Mouse (Mus musculus): Measurements from ENCODE around the gene Rtkn. TPM values are rescaled to one million over a fixed set of nuclear protein-coding genes. Genes with fewer than 3 reads are reported as not detected.

The Rtkn gene
- total and polyA plus RNA-seq, 3 experiments, result 5.4 to 8.3 TPM; not detected in 1

DNA sequence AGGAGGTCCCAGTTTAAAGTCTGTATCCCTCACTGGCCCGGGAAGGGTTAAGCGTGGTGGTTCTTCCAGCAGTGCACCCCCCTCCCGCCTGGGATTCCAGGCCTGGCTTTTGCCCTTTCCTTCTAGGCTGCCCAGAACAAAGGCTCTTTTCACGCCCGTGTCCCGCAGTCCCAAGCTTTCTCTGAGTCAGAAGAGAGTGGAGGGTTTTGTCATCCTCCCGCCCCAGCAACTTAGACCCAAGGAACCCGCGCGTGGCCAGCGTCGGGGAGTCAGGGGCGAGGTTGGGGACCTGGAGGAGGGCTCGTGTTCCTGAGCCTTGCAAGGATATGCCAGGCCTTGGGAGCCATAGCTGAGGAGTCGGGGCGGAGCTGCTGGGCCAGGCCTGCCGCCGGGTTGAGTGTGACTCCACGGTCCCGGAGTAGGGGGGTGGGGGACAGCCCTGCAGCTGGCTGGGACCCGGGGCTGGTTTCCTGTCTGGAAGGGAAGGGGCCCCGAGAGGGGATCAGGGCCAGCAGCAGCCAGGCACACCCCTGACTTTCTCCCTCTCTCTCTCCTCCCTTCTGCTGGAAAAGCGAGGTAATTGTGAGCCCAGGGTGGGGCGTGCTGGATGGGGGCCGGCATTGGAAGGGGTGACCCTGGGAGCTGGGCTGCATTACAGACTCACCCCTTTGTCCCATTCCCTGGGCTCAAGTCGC, 1.8 kb downstream of the Rtkn start:
- TF ChIP-seq HCFC1 (IDR thresholded peaks at IDR 0.05; ENCODE audit: low read depth, low read length) (peak; percentile 50; the same call in 1 of the 2 replicates), POLR2A (IDR thresholded peaks at IDR 0.05; ENCODE audit: control insufficient read depth in 1 of 2, insufficient read depth in 1 of 2, low read depth in 1 of 2, low read length in 2 of 2, poor library complexity in 1 of 2) (0 out of 4 replicates have a peak, but pooled peaks of 1 of the 2 experiments have one; percentile 15), POLR2AphosphoS5 (IDR thresholded peaks at IDR 0.05; ENCODE audit: borderline replicate concordance, low read depth, low read length) (no peak), MAX (IDR thresholded peaks at IDR 0.05; ENCODE audit: low read length) (0 out of 2 replicates have a peak, but pooled peaks have one; percentile 9), CHD1 (IDR thresholded peaks at IDR 0.05; ENCODE audit: low read depth, low read length) (0 out of 2 replicates have a peak, but pooled peaks have one; percentile 68), TCF12 (IDR thresholded peaks at IDR 0.05; ENCODE audit: low read depth, low read length) (peak; percentile 20; the same call in 1 of the 2 replicates), USF1 (IDR thresholded peaks at IDR 0.05; ENCODE audit: low read depth, low read length) (no peak), UBTF (IDR thresholded peaks at IDR 0.05; ENCODE audit: borderline replicate concordance, insufficient read depth, low read depth, low read length) (0 out of 2 replicates have a peak, but pooled peaks have one; percentile 57), MAZ (IDR thresholded peaks at IDR 0.05; ENCODE audit: low read depth, low read length) (0 out of 2 replicates have a peak, but pooled peaks have one; percentile 42), ETS1 (IDR thresholded peaks at IDR 0.05; ENCODE audit: low read depth, low read length) (0 out of 2 replicates have a peak, but pooled peaks have one; percentile 12), ZMIZ1 (IDR thresholded peaks at IDR 0.05; ENCODE audit: low read depth, low read length) (no peak), BHLHE40 (IDR thresholded peaks at IDR 0.05; ENCODE audit: borderline replicate concordance, low read depth, low read length) (no peak), ZC3H11A (IDR thresholded peaks at IDR 0.05; ENCODE audit: low read depth, low read length) (no peak)
- Histone ChIP-seq H3K27ac (ENCODE audit: control insufficient read depth, low read depth, low read length) (peak overlapping the region; percentile 55), H3K27me3 (ENCODE audit: control insufficient read depth in 1 of 2, insufficient read depth in 2 of 2, low read length in 2 of 2) (no peaks in the 10 kb centered on the region), H3K36me3 (ENCODE audit: control insufficient read depth in 1 of 2, insufficient read depth in 2 of 2, low read length in 2 of 2) (no peaks in the 10 kb centered on the region), H3K79me2 (ENCODE audit: control insufficient read depth, insufficient read depth, low read length, poor library complexity) (peaks cover 6% of the 10 kb centered on the region; the same call in 1 of the 2 replicates), H3K4me1 (ENCODE audit: control insufficient read depth in 1 of 2, insufficient read depth in 2 of 2, low read length in 2 of 2) (peaks cover 0 to 10% of the 10 kb centered on the region in 2 experiments; a peak in 3 of 4 replicates), H3K9me3 (replicated peaks; ENCODE audit: insufficient read depth, low read length) (no peaks in the 10 kb centered on the region), H3K4me3 (ENCODE audit: control insufficient read depth in 1 of 2, insufficient read depth in 1 of 2, low read depth in 2 of 2, low read length in 2 of 2) (peak overlapping the region; percentile 72 to 91), H3K9ac (ENCODE audit: control insufficient read depth, low read depth, low read length, poor library complexity, severe bottlenecking) (peak overlapping the region; percentile 89)
- peak; percentile 65 for DNase-seq (ENCODE audit: low read depth, low spot score)

DNA sequence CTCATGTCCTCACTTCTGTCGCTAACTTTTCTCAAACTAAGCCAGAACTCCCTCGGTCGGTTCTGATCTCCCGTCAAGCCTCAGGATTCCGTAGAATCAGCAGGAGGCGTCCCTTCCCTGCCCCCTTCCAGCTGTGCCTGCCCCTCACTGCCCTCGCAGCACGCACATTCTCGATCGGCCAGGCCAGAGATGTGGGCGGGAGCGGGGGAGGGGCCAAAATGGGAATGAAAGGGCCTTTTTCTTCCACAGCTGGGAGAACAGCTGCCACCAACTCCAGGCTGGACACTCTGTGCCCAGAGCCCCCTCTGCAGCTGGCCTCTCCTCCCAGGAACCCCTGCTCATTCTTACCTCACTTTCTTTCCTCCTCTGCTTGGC, 2.3 kb downstream of the Rtkn start:
- Histone ChIP-seq H3K9me3 (replicated peaks; ENCODE audit: insufficient read depth, low read length) (no peaks in the 10 kb centered on the region), H3K36me3 (ENCODE audit: control insufficient read depth in 1 of 2, insufficient read depth in 2 of 2, low read length in 2 of 2) (no peaks in the 10 kb centered on the region), H3K4me3 (ENCODE audit: control insufficient read depth in 1 of 2, insufficient read depth in 1 of 2, low read depth in 2 of 2, low read length in 2 of 2) (peak overlapping the region; percentile 72 to 91), H3K79me2 (ENCODE audit: control insufficient read depth, insufficient read depth, low read length, poor library complexity) (peaks cover 6% of the 10 kb centered on the region; the same call in 1 of the 2 replicates), H3K9ac (ENCODE audit: control insufficient read depth, low read depth, low read length, poor library complexity, severe bottlenecking) (peak overlapping the region; percentile 89), H3K27me3 (ENCODE audit: control insufficient read depth in 1 of 2, insufficient read depth in 2 of 2, low read length in 2 of 2) (no peaks in the 10 kb centered on the region), H3K27ac (ENCODE audit: control insufficient read depth, low read depth, low read length) (peak overlapping the region; percentile 55), H3K4me1 (ENCODE audit: control insufficient read depth in 1 of 2, insufficient read depth in 2 of 2, low read length in 2 of 2) (peaks cover 0 to 10% of the 10 kb centered on the region in 2 experiments; a peak in 3 of 4 replicates)
- DNase-seq (ENCODE audit: low read depth, low spot score), result peak; percentile 76
- TF ChIP-seq SIN3A (IDR thresholded peaks at IDR 0.05; ENCODE audit: low read length) (peak; percentile 35; the same call in 1 of the 2 replicates), MXI1 (IDR thresholded peaks at IDR 0.05; ENCODE audit: low read depth, low read length) (peak; percentile 42; the same call in 1 of the 2 replicates), NELFE (IDR thresholded peaks at IDR 0.05; ENCODE audit: low read depth, low read length) (peak; percentile 30; the same call in 1 of the 2 replicates), ETS1 (IDR thresholded peaks at IDR 0.05; ENCODE audit: low read depth, low read length) (0 out of 2 replicates have a peak, but pooled peaks have one; percentile 29), MAZ (IDR thresholded peaks at IDR 0.05; ENCODE audit: low read depth, low read length) (peak; percentile 55; the same call in 1 of the 2 replicates), MAX (IDR thresholded peaks at IDR 0.05; ENCODE audit: low read length) (no peak; the same call in 1 of the 2 replicates), CHD1 (IDR thresholded peaks at IDR 0.05; ENCODE audit: low read depth, low read length) (no peak), TCF12 (IDR thresholded peaks at IDR 0.05; ENCODE audit: low read depth, low read length) (0 out of 2 replicates have a peak, but pooled peaks have one; percentile 8), UBTF (IDR thresholded peaks at IDR 0.05; ENCODE audit: borderline replicate concordance, insufficient read depth, low read depth, low read length) (no peak), MYC (IDR thresholded peaks at IDR 0.05; ENCODE audit: low read depth, low read length) (no peak), NRF1 (IDR thresholded peaks at IDR 0.05; ENCODE audit: insufficient read depth, low read depth, low read length, poor library complexity, severe bottlenecking) (no peak), POLR2A (IDR thresholded peaks at IDR 0.05; ENCODE audit: control insufficient read depth in 1 of 2, insufficient read depth in 1 of 2, low read depth in 1 of 2, low read length in 2 of 2, poor library complexity in 1 of 2) (peak; percentile 3 to 54; a peak in 1 of 4 replicates)

Data from MEL (cell line).